Mouse (Mus musculus) adrenal gland, postnatal 4 days (tissue): ENCODE measurements around the gene AI182371. TPM values are rescaled to one million over a fixed set of nuclear protein-coding genes. Genes with fewer than 3 reads are reported as not detected.

Experiments used
- DNase-seq, 2 experiments: peaks; one replicate each; pipeline ENCODE4 v3.0.0; 2021 to 2022; ENCODE audit warnings: low spot score in 2 of 2, mixed read lengths in 2 of 2
- total RNA-seq, 2 experiments: library from RNA; stranded (reverse); gene quantifications; 2 replicates each; pipeline ENCODE4 v1.2.3; 2021

AI182371 gene
- total RNA-seq, 2 experiments from 2014 or later, result 1.3 to 16.5 TPM

DNA sequence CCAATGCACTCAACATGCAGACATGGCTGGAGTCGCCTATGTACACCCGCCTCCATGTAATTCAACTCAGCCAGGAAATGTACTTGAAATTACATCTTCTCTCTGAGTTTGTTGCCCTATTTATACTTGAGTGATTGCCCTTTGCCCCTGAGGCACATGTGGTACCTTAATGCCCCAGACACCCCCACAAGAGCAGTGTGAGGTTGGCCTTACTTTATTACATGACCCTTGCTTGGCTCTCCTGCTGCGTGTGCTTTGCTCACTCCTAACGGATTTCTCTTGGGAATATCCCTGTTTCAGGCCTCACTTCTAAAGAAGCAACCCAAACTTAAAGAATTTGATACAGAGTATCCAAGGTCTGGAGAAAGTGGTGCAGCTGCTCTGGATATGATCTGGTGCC lies 31.1 kb downstream of the AI182371 start:
- DNase-seq, result no peak

DNA sequence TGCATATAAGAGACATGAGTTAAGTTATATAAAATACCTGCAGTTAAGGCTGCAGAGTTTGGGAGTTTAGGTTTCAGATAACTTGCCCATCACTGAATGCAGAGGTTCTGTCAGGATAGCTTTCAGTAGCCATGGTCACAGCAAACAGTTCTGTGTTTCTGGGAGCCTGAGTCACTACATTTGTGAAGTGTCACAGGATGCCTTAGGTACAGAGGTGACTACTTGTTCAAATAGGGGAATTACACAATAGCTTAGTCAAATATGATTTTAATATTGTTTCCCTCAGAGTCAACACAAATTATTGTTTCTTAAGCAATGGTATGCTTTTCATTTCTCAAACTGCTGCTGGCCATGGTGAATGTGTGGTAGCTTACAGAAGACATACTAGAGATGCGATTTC lies 32.2 kb downstream of the AI182371 start:
- no peak for DNase-seq

DNA sequence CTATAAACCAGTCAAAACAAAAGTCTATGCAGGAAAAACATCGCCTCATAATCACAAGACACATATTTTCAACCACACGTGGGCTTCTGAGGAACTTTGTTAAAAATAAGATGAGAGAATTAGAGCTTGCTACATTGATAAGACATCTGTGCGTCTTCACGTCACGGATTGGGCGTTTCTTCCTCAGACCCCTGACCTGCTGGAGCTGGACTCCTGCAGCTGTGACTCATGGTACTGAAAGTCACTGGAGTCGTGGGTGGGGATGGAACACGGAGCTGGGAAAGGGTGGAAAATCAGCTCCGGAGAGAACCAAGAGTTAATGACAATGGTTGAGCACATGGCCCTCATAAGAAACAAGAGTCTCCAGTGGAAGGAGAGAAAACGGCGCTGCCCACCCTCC lies 34.2 kb downstream of the AI182371 start:
- no peak for DNase-seq

DNA sequence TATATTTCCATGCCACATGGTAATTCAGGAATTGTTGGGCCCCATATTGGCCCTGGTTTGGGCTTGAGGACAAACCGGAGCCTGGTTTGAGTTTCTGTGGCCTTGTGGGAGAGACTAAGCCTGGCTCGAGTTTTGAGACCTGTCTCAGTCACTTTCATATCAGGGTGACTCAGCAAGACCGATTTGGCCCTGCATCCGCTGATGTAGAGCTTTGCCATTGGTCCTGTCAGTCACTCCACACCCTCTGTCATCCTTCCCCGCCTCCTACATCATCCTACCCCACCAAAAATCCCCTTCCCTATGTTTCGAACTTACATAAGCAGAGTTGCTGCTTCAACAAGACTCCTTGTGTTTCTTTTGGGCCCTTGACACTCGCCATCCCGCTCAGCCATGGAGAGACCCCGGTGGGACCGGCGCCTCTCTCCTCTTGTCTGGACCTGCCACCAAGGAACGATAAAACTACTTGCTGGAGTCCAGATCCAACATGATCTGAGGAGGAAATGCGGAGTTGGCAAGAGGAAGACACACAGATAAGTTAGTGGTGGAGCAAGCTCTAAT lies 34.7 kb downstream of the AI182371 start:
- no peak for DNase-seq

DNA sequence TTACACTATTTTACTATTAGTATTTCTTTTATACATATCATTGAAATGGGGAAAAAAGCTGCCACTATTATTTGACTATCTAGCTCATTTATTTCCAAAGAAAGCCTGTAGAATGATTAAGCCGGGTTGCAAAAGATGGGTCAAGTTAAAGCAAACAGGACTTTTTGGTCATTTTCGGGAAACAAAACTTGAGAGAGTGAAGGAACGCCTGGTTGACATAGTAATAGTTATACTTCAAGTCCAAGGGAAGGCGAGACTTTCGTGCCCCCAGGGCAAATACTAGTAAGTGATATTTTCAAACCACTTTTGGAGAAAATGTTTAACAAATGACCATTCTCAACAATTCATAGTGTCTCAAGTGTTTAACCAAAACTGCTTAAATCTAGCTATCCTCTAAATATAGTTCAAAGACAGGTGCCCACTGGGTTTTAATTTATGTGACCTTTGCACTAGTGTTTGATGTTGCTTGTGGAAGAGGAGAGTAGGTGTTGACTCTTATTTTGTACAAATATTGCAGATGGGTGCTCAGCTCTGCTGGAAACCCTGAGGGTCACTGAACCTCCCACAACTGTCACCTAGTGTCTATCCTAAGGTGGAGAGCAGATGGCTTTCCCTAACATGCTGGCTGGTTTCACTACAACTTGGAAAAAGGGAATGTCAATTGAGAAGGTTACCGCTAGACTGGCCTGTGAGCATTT lies 37.9 kb downstream of the AI182371 start:
- DNase-seq, result no peak

DNA sequence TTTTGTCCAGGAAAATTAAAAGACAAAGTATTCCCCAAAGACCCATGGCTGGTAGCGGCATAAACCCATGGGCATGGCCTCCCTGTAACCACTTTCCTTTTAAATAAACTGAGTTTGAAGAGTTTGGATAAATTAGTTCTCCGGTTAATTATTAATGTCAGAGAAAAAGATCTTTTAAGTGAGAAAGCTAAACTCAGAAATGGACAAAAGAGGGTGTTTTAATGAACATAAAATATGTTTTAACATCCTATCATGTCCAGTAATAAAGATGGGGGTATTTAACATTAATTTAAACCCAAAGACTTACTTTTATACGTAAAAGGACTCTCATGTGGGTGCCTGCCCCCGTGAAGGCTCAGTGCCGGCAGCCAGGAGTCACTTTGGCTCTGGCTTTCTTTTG lies 40.0 kb downstream of the AI182371 start, which contains the start of gene Hc:
TSS of gene Hc (minus strand) at position 101 of the 400 bp plus-strand sequence.
- no peak for DNase-seq

DNA sequence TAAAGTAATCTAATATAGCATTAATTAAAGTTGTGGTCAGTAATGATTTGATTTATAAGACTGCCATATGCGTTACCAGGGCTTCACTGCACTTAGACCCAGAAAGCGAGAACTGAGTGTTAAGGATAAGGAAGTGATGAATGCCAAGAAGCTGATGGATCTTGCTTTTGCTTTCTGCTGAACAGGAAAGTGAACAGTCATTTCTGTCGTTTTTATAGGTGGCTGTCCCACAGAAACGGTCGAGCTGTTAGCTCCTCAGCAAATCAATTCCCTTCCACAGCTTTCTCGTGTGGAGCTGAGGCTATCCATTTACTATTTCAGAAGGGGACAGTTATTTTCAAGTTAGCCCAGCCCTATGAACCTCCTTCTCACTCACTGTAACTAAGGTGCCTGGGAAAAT lies 40.4 kb downstream of the AI182371 start:
- no peak for DNase-seq

DNA sequence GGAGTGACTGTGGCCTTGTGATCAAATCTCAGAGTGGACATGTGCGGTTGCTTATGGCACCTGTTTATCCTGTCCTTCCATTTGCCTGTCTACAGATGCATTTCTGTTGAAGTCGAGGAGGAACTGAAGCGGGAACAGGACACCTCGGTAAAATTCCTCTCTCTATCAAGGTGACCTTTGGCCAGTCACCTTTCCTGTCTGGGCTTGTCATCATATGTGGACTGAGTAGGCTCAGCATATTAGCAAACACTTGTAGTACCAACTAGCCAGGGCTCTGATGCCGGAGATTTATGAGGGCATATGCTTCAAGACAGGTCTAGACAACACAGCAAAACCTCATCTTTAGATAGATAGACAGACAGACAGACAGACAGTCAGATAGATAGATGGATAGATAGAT lies 41.1 kb downstream of the AI182371 start:
- DNase-seq, result no peak

DNA sequence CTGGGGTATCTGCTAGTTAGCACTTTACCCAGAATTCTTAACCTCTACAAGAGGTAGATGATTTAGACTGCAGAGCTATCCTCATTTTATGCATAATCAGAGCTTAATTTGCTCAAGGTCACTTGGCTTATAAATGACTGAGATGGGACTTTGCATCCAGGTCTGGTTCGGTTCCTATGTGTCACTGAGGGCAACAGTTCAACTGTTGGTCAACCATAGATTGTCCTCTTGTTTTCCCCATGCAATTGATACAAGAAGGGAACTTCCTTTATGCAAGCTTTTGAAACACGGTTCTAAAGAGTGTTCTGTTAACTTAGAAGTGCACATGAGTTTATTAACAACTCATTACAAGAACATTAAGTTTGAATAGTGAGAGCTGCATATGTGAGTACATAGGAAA lies 43.0 kb downstream of the AI182371 start:
- no peak for DNase-seq

DNA sequence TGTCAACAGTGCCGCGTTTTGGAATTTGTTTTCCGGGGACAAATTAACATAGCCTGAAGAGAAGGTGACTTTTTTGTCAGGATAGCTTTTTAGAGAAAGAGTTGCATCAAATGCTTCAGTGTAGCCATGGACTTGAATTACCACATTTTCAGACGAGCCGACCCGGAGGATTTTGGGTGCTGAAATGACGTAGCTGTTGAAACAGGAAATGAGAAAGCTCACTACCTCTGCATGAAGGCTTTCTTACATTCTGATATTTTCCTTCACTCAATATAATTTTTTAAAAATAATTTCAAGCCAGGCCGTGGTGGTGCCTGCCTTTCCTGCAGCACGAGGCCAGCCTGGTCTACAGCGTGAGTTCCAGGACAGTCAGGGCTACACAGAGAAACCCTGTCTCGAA lies 44.1 kb downstream of the AI182371 start:
- DNase-seq, result no peak

DNA sequence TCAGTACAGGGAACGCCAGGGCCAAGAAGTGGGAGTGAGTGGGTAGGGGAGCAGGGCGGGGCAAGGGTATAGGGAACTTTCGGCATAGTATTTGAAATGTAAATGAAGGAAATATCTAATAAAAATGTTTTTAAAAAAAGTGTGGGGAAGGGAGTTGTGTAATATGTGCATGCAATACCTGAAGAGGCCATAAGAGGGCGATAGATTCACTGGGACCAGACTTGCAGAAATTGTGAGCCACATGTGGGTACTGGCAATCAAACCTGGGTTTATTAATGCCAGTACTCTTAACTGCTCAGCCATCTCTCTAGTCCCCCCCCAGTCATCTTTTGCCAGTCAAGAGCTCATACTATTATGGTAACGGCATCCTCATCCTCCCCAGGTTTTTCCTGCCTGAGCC lies 52.5 kb downstream of the AI182371 start:
- DNase-seq, result no peak

DNA sequence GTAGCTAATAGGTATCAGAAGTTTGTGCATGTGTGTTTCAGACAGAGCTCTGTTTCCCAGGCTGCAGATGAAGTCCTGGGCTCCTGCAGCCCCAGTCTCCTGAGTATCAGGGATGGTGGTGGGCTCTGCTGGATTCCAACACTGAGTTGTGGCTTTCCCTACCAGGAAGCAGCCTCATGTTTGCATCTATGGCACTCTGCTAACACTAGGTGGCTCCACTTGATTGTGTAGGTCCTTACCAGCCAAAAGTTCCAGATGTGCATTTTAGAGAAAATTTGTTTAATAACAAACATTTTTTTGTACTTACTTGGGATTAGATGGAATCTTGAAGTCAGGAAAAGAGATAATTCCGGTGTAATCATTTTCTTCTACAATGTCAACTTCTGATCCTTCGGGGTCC lies 56.4 kb downstream of the AI182371 start:
- DNase-seq, result no peak

DNA sequence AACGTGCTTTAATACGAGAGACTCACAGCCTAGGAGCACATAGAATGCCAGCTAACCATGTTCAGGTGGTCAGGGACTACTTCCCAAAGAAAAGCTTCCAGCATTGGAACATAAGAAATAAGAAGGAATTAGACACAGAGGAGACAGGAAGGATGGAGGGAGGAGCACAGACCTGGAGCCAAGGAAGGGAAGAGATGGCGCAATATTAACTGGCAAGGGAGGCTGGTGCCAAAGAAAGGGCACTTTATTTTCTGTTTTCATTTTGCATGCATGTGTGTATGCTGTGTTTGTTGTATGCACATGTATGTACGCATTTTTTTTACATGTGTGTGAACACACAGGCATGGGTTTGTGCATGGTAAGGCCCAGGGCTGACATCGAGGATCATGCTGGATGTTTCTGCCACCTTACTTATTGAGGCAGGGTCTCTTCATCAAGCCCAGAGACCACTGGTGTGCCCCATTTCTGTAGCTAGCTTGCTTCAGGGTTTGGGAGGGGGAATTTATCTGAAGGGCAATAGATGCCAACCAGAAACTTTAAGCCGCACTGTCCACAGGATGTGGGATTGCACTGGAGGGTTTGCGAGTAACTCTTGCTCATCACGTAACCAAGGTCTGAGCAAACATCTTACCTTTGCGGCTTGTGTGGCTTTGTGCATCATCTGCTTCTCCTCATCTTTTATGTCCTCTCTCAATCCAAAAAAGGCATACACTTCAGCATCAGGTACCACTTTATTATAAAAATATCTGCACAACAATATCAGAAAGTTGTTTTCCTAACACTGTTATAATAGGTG lies 62.6 kb downstream of the AI182371 start:
- no peak for DNase-seq

Other genes with a start within 250 kb of the AI182371 start
- 1 to 10 TPM; 2.4 to 3.0 TPM for gene Cutal, start 227.1 kb downstream of the AI182371 start, total RNA-seq
- 10 to 100 TPM; 41.5 to 41.7 TPM for gene Psmd5, start 226.6 kb downstream of the AI182371 start, total RNA-seq
- 10 to 100 TPM in 1 of 2 experiments, 1 to 10 TPM in 1; 8.3 to 10.4 TPM for gene Phf19, start 187.5 kb downstream of the AI182371 start, total RNA-seq
- 1 to 10 TPM; 2.1 to 3.4 TPM for gene Traf1, start 139.8 kb downstream of the AI182371 start, total RNA-seq
- 10 to 100 TPM in 1 of 2 experiments, 1 to 10 TPM in 1; 1.2 to 35.5 TPM for gene Hc, start 40.1 kb downstream of the AI182371 start, total RNA-seq
- 10 to 100 TPM; 33.3 to 36.4 TPM for gene Cntrl, start 7.9 kb upstream of the AI182371 start, total RNA-seq
- 100 to 1,000 TPM; 213 to 230 TPM for gene Rab14, start 99.6 kb upstream of the AI182371 start, total RNA-seq
- 100 to 1,000 TPM; 136 to 137 TPM for gene Gsn, start 154.8 kb upstream of the AI182371 start, total RNA-seq
- gene Stom, start 235.4 kb upstream of the AI182371 start, total RNA-seq, result 10 to 100 TPM; 42.7 to 43.5 TPM